Mouse (Mus musculus): ENCODE results near the gene Adgrl4.

Adgrl4 gene

GRCm38 (mm10) chr3:151505606-151506005, 67.9 kb downstream of the Adgrl4 start:
- DNase-seq (ENCODE audit: low read depth) = no peak

GRCm38 (mm10) chr3:151511184-151511583, 73.5 kb downstream of the Adgrl4 start:
- no peak for DNase-seq (ENCODE audit: low read depth)

- no peak for DNase-seq (ENCODE audit: low read depth)
Measured at GRCm38 (mm10) chr3:151547182-151547581, 109.5 kb downstream of the Adgrl4 start.

GRCm38 (mm10) chr3:151551002-151551401, 113.3 kb downstream of the Adgrl4 start:
- DNase-seq (ENCODE audit: low read depth) = no peak

- DNase-seq (ENCODE audit: low read depth) = no peak
Measured at GRCm38 (mm10) chr3:151556635-151557034, 118.9 kb downstream of the Adgrl4 start.

- no peak for DNase-seq (ENCODE audit: low read depth)
Measured at GRCm38 (mm10) chr3:151557125-151557524, 119.4 kb downstream of the Adgrl4 start.

- DNase-seq (ENCODE audit: low read depth) = no peak
Measured at GRCm38 (mm10) chr3:151557607-151558006, 119.9 kb downstream of the Adgrl4 start.

- DNase-seq (ENCODE audit: low read depth) = no peak
Measured at GRCm38 (mm10) chr3:151558374-151558773, 120.7 kb downstream of the Adgrl4 start.

- DNase-seq (ENCODE audit: low read depth) = no peak
Measured at GRCm38 (mm10) chr3:151565664-151566621, 128.3 kb downstream of the Adgrl4 start.

GRCm38 (mm10) chr3:151566629-151567028, 128.9 kb downstream of the Adgrl4 start:
- DNase-seq (ENCODE audit: low read depth) = peak; percentile 1

- no peak for DNase-seq (ENCODE audit: low read depth)
Measured at GRCm38 (mm10) chr3:151567541-151567940, 129.9 kb downstream of the Adgrl4 start.

- no peak for DNase-seq (ENCODE audit: low read depth)
Measured at GRCm38 (mm10) chr3:151572089-151572488, 134.4 kb downstream of the Adgrl4 start.

GRCm38 (mm10) chr3:151575292-151575691, 137.6 kb downstream of the Adgrl4 start:
- no peak for DNase-seq (ENCODE audit: low read depth)

- DNase-seq (ENCODE audit: low read depth) = no peak
Measured at GRCm38 (mm10) chr3:151576155-151576554, 138.5 kb downstream of the Adgrl4 start.

GRCm38 (mm10) chr3:151591904-151592303, 154.2 kb downstream of the Adgrl4 start:
- DNase-seq (ENCODE audit: low read depth) = no peak

Measured in naive thymus-derived CD4-positive, alpha-beta T cell, adult 2 months (primary cell).